Mouse (Mus musculus) lung, embryonic 16.5 days (tissue): ENCODE results near the gene Ess2. TPM values are rescaled to one million over a fixed set of nuclear protein-coding genes. Genes with fewer than 3 reads are reported as not detected.
"Not testable (repeated sequence)": the region's sequence is repeated elsewhere in the genome, so short reads cannot be mapped to it uniquely, and the experiment has no call there.

Source experiments
- ATAC-seq: fragments of 200-750 bp; cut with Nextera tagmentation; 2 replicates; pipeline ENCODE4 v1.8.0; 2017; ENCODE audit warnings: low read depth, mild to moderate bottlenecking, moderate library complexity
- H3K27ac ChIP-seq: fragments of 300-500 bp; sonication (generic); 2 replicates; pipeline ENCODE4 v1.5.1; 2014; ENCODE audit warnings: mild to moderate bottlenecking, control low read depth, low read length
- H3K27me3 ChIP-seq: fragments of 300-500 bp; sonication (generic); 2 replicates; pipeline ENCODE4 v1.6.1; 2014; ENCODE audit warnings: low read depth, low read length, mixed read lengths; ENCODE audit not compliant: control insufficient read depth, insufficient read depth
- H3K36me3 ChIP-seq: fragments of 300-500 bp; sonication (generic); 2 replicates; pipeline ENCODE4 v1.6.1; 2014; ENCODE audit warnings: low read length; ENCODE audit not compliant: control insufficient read depth, insufficient read depth
- H3K4me1 ChIP-seq: fragments of 300-500 bp; sonication (generic); replicated peaks from 2 replicates; pipeline ENCODE4 v1.6.1; 2014; ENCODE audit warnings: low read length, mixed read lengths; ENCODE audit not compliant: control insufficient read depth, insufficient read depth
- H3K4me2 ChIP-seq: fragments of 300-500 bp; sonication (generic); 2 replicates; pipeline ENCODE4 v1.6.1; 2014; ENCODE audit warnings: low read depth, low read length, control low read depth
- H3K4me3 ChIP-seq: fragments of 300-500 bp; sonication (generic); 2 replicates; pipeline ENCODE4 v1.5.1; 2014; ENCODE audit warnings: mild to moderate bottlenecking, low read length, control low read depth
- H3K9ac ChIP-seq: fragments of 300-500 bp; sonication (generic); 2 replicates; pipeline ENCODE4 v1.6.1; 2014; ENCODE audit warnings: low read length, control low read depth
- H3K9me3 ChIP-seq: fragments of 300-500 bp; sonication (generic); 2 replicates; pipeline ENCODE4 v1.6.1; 2016; ENCODE audit warnings: low read length; ENCODE audit not compliant: control insufficient read depth
- WGBS: fragments of 180-500 bp; shearing (Covaris S2); extraction: QIAGEN DNeasy Blood & Tissue Kit; methylation state at CpG from one replicate; pipeline ENCODE4 v1.1.7; 2014; 5-methylcytosine and 5-hydroxymethylcytosine counted together
- polyA plus RNA-seq: library from polyadenylated mRNA; unstranded; fragments of >200 nt; fragmentation: Nextera tagmentation; extraction: Ambion mirVana; gene quantifications from 2 replicates; pipeline ENCODE4 v1.2.1, GENCODE M21; 2015

The Ess2 gene
- 39.9 and 42.0 TPM in 2 replicates for polyA plus RNA-seq

DNA sequence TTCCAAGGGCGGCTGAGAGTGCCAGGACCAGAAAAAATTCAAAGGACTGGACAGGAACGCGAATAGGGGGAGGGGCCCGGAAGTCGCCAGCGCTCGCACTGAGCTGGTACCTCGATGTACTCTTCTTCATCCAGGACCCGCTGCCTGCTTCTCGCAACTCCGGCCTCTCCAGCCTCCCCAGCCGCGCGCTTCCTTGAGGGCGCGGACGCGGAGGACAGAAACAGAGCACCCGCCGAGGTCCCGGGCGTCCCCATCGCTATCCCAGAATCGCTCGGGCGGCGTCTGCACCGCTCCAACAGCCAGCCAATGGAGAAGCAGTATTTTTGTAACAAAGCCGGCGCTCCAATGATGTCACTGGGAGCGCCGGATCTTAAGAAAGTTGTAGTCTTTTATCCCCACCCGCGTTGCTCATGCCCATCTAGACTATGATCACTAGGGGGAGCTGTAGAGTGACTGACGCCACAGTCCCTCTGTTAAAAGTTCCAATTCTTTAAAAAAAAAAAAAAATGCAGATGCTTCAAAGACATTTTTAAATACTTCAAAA lies at the start of gene Ess2:
TSS of gene Ess2 (minus strand) at position 297 of the 544 bp plus-strand sequence.
- 0% methylated on average over 35 of the region's 35 CpGs for WGBS

DNA sequence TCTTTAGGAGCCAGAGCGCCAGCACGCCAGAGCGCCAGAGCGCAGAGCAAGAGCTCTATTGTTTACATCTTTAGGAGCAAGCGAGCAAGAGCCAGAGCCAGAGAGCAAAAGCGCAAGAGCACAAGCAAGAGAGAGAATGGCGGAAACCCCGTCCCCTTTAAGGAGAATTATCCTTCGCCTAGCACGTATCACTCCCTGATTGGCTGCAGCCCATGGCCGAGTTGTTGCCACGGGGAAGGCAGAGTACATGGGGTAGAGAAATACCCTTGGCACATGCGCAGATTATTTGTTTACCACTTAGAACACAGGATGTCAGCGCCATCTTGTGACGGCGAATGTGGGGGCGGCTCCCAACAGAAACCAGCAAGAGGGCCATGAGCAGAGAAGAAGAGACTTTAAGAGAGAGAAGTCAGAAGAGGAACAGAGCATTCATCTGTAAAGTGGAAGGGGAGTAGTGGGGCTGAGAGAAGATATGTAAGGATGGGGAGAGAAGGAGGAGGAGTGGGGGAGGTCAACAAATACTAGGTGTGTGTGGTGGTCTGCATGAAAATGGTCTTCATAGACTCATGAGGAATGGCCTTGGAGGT lies 45.0 kb upstream of the Ess2 start:
- not testable (repeated sequence) for ATAC-seq, H3K27me3 ChIP-seq, H3K4me1 ChIP-seq, H3K9me3 ChIP-seq, H3K9ac ChIP-seq, H3K4me2 ChIP-seq, H3K36me3 ChIP-seq, H3K27ac ChIP-seq, H3K4me3 ChIP-seq
- 95% methylated on average over 15 of the region's 17 CpGs for WGBS

More for the DNA sequence above, at the start of gene Ess2:
- Histone ChIP-seq H3K27me3 (peaks cover 45% of the 10 kb centered on the region), H3K27ac (peak within 1 kb of the TSS; percentile 19; the same call in 1 of the 2 replicates), H3K4me1 (peaks cover 16% of the 10 kb centered on the region), H3K36me3 (peaks cover 27% of the 10 kb centered on the region), H3K4me3 (peak within 1 kb of the TSS; percentile 76), H3K4me2 (peak within 1 kb of the TSS; percentile 62), H3K9me3 (no peaks in the 10 kb centered on the region), H3K9ac (peak within 1 kb of the TSS; percentile 79)
- peak; percentile 96 for ATAC-seq

DNA sequence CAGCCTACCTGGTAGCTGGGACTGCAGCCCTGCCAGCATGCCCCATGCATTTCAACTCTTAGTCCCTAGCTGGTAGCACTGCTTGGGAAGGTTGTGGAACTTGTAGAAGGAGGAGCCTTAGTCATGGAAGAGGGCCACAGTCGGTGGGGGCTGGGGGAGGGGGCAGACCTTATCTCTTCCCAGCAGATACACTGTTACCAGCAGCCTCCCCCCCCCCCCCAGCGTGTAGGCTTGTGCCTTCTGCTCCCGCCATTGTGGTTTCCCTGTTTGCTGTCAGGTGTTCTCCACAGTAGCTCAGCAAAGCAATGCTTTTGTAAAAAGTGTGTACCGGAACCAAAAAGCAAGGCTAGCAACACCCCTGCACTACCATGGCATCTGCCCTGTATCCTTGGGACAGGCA lies 40.5 kb upstream of the Ess2 start:
- WGBS = 88% methylated on average over 3 of the region's 4 CpGs
- no peaks in the 10 kb centered on the region for H3K27me3 ChIP-seq
- H3K27ac ChIP-seq = no peak overlapping the region
- no peaks in the 10 kb centered on the region for H3K9me3 ChIP-seq
- no peak overlapping the region for H3K9ac ChIP-seq
- H3K36me3 ChIP-seq = no peaks in the 10 kb centered on the region
- H3K4me3 ChIP-seq = no peak overlapping the region
- no peaks in the 10 kb centered on the region for H3K4me1 ChIP-seq
- no peak overlapping the region for H3K4me2 ChIP-seq
- no peak for ATAC-seq

DNA sequence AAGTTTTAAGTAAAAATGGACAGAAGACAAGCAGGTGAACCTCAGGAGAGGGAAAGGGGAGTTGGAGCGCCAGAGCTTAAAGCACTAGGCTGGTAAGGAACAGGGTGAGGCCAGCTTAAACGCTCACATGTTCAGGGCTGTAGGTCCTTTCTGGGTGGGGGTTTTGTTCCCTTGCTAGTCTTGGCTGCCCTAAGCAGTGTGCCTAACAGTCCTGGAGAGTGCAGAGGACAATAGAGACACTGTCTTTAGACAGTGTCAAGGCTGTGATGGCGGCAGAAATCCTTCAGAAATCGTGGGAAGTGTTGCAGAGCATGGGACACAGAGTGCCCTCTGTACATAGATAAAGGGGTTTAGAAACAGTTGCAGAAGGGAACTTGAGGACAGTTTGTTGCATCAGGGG lies 38.9 kb upstream of the Ess2 start:
- no peaks in the 10 kb centered on the region for H3K9me3 ChIP-seq
- 53% methylated on average over 4 of the region's 4 CpGs for WGBS
- no peaks in the 10 kb centered on the region for H3K27me3 ChIP-seq
- no peak overlapping the region for H3K9ac ChIP-seq
- no peaks in the 10 kb centered on the region for H3K36me3 ChIP-seq
- H3K4me2 ChIP-seq = no peak overlapping the region
- peaks cover 2% of the 10 kb centered on the region; the same call in 1 of the 2 replicates for H3K4me1 ChIP-seq
- no peak overlapping the region for H3K27ac ChIP-seq
- no peak overlapping the region for H3K4me3 ChIP-seq
- ATAC-seq = no peak

DNA sequence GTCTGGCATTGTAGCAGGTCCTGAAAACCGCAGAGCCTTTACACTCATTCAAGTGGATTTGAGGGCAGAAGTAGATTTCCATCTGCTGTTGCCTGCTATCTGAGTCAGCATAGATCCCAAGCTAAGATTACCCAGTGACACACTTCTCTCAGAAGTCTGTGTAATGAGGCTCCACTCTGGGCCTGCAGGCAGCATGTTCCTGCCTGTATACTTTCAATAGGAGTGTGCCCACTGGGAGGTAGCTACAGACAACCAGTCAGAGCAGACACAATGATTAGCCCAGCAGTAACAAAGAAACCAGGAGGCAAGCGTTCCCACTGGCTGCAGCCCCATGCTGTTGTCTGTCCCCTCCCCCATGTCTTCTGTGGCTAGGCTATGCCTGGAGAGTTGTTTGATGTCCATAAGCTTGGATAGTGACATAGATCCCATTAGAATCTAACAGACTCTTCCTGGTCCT lies 38.3 kb upstream of the Ess2 start:
- no peak for ATAC-seq
- H3K9me3 ChIP-seq = no peaks in the 10 kb centered on the region
- no peak overlapping the region for H3K27ac ChIP-seq
- H3K4me2 ChIP-seq = no peak overlapping the region
- 42% methylated on average over 2 of the region's 2 CpGs for WGBS
- H3K9ac ChIP-seq = 0 out of 2 replicates have a peak overlapping the region, but pooled peaks have one; percentile 4
- H3K4me3 ChIP-seq = no peak overlapping the region
- H3K36me3 ChIP-seq = no peaks in the 10 kb centered on the region
- H3K27me3 ChIP-seq = no peaks in the 10 kb centered on the region
- H3K4me1 ChIP-seq = peaks cover 2% of the 10 kb centered on the region; the same call in 1 of the 2 replicates

DNA sequence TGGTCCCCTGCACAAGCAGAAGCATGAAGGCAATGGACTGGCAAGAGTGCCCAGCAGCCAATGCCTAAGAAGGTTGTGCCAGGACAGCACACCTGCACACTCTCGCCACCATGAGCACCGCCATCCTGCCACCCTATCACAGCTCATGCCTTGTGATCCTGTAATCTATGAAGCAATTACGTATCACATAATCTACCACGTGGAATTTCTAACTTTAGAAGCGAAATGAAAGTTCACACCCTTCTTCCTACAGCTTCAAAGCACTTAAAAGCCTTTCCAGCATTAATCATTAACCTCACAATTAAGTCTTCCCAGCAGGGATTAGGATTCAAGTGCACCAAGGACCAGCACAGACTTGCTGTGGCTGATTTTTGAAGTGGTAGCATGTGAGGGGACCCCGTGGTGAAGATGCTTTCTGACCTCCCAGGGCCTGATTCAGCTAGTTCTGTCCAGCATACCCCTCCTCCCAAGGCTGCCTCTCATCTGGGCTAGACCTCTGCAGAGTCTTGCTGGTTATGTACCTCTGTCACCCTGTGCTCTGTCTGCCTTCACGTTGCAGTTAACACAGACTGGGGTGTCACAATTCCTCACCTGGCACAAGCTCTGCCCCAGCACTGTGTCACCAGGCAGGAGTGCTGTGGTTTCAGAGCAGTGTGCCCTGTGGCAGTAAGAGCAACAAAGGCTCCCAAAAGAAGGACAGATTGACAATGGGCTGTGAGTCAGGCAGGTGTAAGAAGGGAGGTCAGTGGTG lies 34.1 kb upstream of the Ess2 start:
- H3K4me3 ChIP-seq = no peak overlapping the region
- no peaks in the 10 kb centered on the region for H3K9me3 ChIP-seq
- WGBS = 34% methylated on average over 7 of the region's 7 CpGs
- H3K36me3 ChIP-seq = no peaks in the 10 kb centered on the region
- ATAC-seq = peak; percentile 76
- peak overlapping the region; percentile 7; the same call in 1 of the 2 replicates for H3K27ac ChIP-seq
- H3K27me3 ChIP-seq = no peaks in the 10 kb centered on the region
- peaks cover 2% of the 10 kb centered on the region; the same call in 1 of the 2 replicates for H3K4me1 ChIP-seq
- H3K9ac ChIP-seq = 0 out of 2 replicates have a peak overlapping the region, but pooled peaks have one; percentile 1
- H3K4me2 ChIP-seq = no peak overlapping the region

DNA sequence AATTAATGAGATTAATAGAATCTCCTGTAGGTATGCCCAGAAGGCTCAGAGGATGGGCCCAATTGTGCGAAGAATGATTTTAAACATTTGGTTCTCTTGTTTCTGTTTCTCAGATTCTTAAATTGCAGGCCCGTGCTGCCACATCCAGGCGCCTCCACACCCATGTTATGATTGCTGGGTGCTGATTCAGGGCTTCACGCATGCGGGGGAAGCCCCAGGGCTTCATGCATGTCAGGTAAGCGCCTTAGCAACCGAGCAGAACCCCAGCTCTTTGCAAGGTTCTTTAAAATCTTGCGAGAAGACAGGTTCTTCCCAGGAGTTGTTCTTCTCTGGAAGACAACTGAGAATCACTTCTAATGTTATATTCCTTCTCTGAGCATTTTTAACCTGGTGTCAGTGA lies 32.3 kb upstream of the Ess2 start:
- Histone ChIP-seq H3K9me3 (no peaks in the 10 kb centered on the region), H3K9ac (no peak overlapping the region), H3K36me3 (no peaks in the 10 kb centered on the region), H3K27me3 (no peaks in the 10 kb centered on the region), H3K27ac (no peak overlapping the region), H3K4me3 (no peak overlapping the region), H3K4me2 (no peak overlapping the region), H3K4me1 (peaks cover 9% of the 10 kb centered on the region)
- ATAC-seq = no peak
- WGBS = 60% methylated on average over 8 of the region's 8 CpGs

DNA sequence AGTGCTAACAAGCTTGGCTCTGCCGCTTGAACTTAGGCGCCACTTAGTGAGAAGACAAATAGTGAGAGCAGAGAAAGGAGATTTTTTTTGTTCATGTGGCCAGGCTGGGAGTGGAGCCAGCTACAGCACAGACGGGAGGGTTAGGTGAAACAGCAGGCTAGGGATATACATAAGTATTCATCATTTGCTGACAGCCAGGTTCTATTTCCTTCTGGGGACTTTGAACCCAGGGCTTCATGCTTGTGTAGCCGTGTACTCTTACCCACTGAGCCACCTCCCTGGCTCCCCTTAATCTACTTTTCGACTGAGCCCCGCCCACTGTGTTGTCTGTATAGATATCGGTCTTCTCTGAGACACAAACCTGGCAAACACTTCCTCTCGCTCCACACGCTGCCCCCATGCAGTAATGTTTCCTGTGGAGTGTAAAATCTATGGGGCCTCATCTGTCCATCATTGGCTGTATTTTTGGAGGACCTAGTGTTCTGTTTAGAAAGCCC lies 28.2 kb upstream of the Ess2 start:
- peak overlapping the region; percentile 2; the same call in 1 of the 2 replicates for H3K4me2 ChIP-seq
- peak; percentile 72 for ATAC-seq
- peaks cover 9% of the 10 kb centered on the region for H3K4me1 ChIP-seq
- no peak overlapping the region; the same call in 1 of the 2 replicates for H3K4me3 ChIP-seq
- no peaks in the 10 kb centered on the region for H3K36me3 ChIP-seq
- H3K27ac ChIP-seq = peak overlapping the region; percentile 43
- WGBS = 22% methylated on average over 9 of the region's 9 CpGs
- H3K9ac ChIP-seq = peak overlapping the region; percentile 22; the same call in 1 of the 2 replicates
- H3K27me3 ChIP-seq = no peaks in the 10 kb centered on the region; the same call in none of the 2 replicates
- H3K9me3 ChIP-seq = no peaks in the 10 kb centered on the region

DNA sequence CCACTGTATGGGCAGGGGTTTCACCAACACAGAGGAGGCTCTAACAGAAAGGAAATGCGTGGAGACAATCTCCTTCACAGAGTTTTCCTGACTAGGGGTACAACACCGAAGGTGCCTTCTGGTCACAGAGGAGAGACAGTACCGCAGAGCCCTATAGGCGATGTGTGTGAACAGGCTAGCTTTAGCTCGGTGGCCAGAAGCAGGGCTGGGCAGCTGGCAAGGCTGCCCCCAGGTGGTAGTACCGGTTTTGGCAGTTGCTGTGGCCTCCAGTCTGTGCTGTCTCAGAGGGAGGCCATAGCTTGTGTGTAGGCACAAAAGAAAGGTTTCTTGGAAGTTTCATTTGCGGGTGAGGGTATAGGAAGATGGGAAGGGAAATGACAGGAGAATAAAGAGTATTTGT lies 27.7 kb upstream of the Ess2 start:
- Histone ChIP-seq H3K27ac (peak overlapping the region; percentile 43), H3K9me3 (no peaks in the 10 kb centered on the region), H3K4me2 (peak overlapping the region; percentile 2), H3K27me3 (no peaks in the 10 kb centered on the region; the same call in none of the 2 replicates), H3K36me3 (no peaks in the 10 kb centered on the region), H3K9ac (0 out of 2 replicates have a peak overlapping the region, but pooled peaks have one; percentile 22), H3K4me3 (no peak overlapping the region; the same call in 1 of the 2 replicates), H3K4me1 (peaks cover 9% of the 10 kb centered on the region)
- ATAC-seq = peak; percentile 95
- WGBS = 9% methylated on average over 7 of the region's 7 CpGs
